In the genomic region with DNA sequence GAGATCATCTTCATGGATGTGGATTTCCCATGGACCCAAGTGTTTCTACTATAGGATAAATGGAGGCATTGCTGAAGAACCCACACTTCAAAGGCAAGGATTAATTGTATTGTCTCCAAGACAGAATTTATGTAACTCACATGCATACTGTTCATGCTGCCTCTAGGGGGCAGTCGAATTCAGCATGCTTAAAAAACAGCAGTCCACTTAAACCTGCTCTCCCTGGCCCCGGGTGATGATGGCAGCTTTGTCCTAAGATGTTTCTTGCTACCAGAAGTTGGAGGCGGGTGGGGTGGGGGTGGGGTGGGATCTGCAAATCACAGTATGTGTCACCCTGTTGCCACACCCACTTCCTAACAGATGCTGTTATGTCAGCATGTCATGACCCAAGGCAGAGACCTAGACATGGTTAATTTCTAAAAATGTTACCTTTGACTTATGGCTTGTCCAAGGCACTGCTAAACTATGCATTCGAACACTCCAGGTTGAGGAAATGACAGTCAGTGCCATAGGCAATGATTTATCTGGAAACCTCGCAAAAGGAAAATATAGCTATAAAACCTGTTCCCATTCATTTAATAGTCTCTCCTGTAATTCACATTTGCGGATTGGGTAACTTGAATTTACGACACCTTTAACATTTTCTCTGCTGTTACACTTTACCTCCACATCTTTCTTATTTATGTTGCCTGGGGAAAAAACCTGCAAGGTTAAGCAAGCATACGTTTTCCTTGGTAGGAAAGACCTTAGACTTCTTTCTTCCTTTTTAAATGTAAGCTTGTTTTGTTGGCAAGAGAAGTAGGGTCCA, we compare ENCODE assay signal across 8 mouse cellular contexts.
DNase-seq lines count a peak whose midpoint lies in the region; TF ChIP-seq lines count a peak whose summit lies in the region.
"Had no signal": no experiment of that assay in that cellular context is flagged by ENCODE, and none has a peak within 500 bp of the region (broad histone marks: within the 10 kb centered on the region; RNA-seq: fewer than 3 reads in every experiment).

No protein-coding gene starts in this region.

- H3K27ac ChIP-seq in kidney, adult 2 months (ENCODE audit: insufficient read depth, low read depth, low read length), result no peak overlapping the region
- H3K27ac ChIP-seq in MEL (ENCODE audit: control insufficient read depth, low read depth, low read length), result no peak overlapping the region

- no peak for TF ChIP-seq RAD21 in MEL (IDR thresholded peaks at IDR 0.05; ENCODE audit: low read depth, low read length)

- 49% methylated on average over 8 of the region's 8 CpGs for WGBS in kidney, adult 2 months

- H3K9me3 ChIP-seq in MEL (replicated peaks; ENCODE audit: insufficient read depth, low read length), result no peaks in the 10 kb centered on the region

- no peak for TF ChIP-seq EP300 in MEL (IDR thresholded peaks at IDR 0.05; ENCODE audit: low read depth in 1 of 2, low read length in 2 of 2)

- peak; percentile 43 for TF ChIP-seq CTCF in kidney, adult 2 months (conservative IDR thresholded peaks at IDR 0.05; ENCODE audit: insufficient read depth, insufficient read length, low read depth, low read length)
- peak in 1 of 3 experiments; percentile 17; a peak in 2 of 6 replicates for TF ChIP-seq CTCF in MEL (IDR thresholded peaks at IDR 0.05 in 2 of 3, conservative IDR thresholded peaks at IDR 0.05 in 1 of 3; ENCODE audit: control insufficient read depth in 1 of 3, insufficient read depth in 1 of 3, low read depth in 2 of 3, low read length in 3 of 3, poor library complexity in 1 of 3, severe bottlenecking in 1 of 3)

- DNase-seq in kidney, adult 2 months, result peak; percentile 9
- DNase-seq in kidney, adult 8-10 months, result no peak
- DNase-seq in MEL (ENCODE audit: low read depth, low spot score), result peak; percentile 4
- peak; percentile 66 for DNase-seq in brain, adult 2 months (ENCODE audit: low read depth, low spot score)
- peak; percentile 7 for DNase-seq in kidney, postnatal 14 days
- DNase-seq in spleen, postnatal 4 days (ENCODE audit: low spot score in 2 of 2), result no peak
- no peak for DNase-seq in layer of hippocampus, postnatal 25 days (ENCODE audit: extremely low spot score in 1 of 2, low spot score in 1 of 2)

- no peaks in the 10 kb centered on the region for H3K4me1 ChIP-seq in kidney, adult 2 months (ENCODE audit: control insufficient read depth, insufficient read depth, low read length)
- no peaks in the 10 kb centered on the region for H3K4me1 ChIP-seq in MEL (ENCODE audit: control insufficient read depth in 1 of 2, insufficient read depth in 2 of 2, low read length in 2 of 2)

- H3K9ac ChIP-seq in MEL (ENCODE audit: control insufficient read depth, low read depth, low read length, poor library complexity, severe bottlenecking), result no peak overlapping the region

- no peaks in the 10 kb centered on the region for H3K36me3 ChIP-seq in kidney, adult 2 months (ENCODE audit: control insufficient read depth, insufficient read depth, low read length)
- H3K36me3 ChIP-seq in MEL (ENCODE audit: control insufficient read depth in 1 of 2, insufficient read depth in 2 of 2, low read length in 2 of 2), result no peaks in the 10 kb centered on the region

- H3K4me3 ChIP-seq in kidney, adult 2 months (ENCODE audit: insufficient read depth, low read depth, low read length), result no peak overlapping the region
- no peak overlapping the region for H3K4me3 ChIP-seq in MEL (ENCODE audit: control insufficient read depth in 1 of 2, insufficient read depth in 1 of 2, low read depth in 2 of 2, low read length in 2 of 2)
- H3K4me3 ChIP-seq: erythroblast, embryonic 14.5 days had no signal

- TF ChIP-seq POLR2A in kidney, adult 2 months (IDR thresholded peaks at IDR 0.05; ENCODE audit: low read depth, low read length), result no peak
- TF ChIP-seq POLR2A in MEL (IDR thresholded peaks at IDR 0.05; ENCODE audit: control insufficient read depth in 1 of 2, insufficient read depth in 1 of 2, low read depth in 1 of 2, low read length in 2 of 2, poor library complexity in 1 of 2), result no peak

- H3K27me3 ChIP-seq in kidney, adult 2 months (replicated peaks; ENCODE audit: control insufficient read depth, insufficient read depth, low read length), result no peaks in the 10 kb centered on the region
- H3K27me3 ChIP-seq in MEL (ENCODE audit: control insufficient read depth in 1 of 2, insufficient read depth in 2 of 2, low read length in 2 of 2), result no peaks in the 10 kb centered on the region

- H3K79me2 ChIP-seq in MEL (ENCODE audit: control insufficient read depth, insufficient read depth, low read length, poor library complexity), result no peaks in the 10 kb centered on the region

TF ChIP-seq in MEL, 35 proteins besides CTCF, POLR2A, EP300 and RAD21:
- TF ChIP-seq TCF12 (IDR thresholded peaks at IDR 0.05; ENCODE audit: low read depth, low read length) (no peak), MYC (IDR thresholded peaks at IDR 0.05; ENCODE audit: low read depth, low read length) (no peak), ZC3H11A (IDR thresholded peaks at IDR 0.05; ENCODE audit: low read depth, low read length) (no peak), E2F4 (IDR thresholded peaks at IDR 0.05; ENCODE audit: borderline replicate concordance, low read depth, low read length) (no peak), MAX (IDR thresholded peaks at IDR 0.05; ENCODE audit: low read length) (no peak), TBP (IDR thresholded peaks at IDR 0.05; ENCODE audit: low read depth, low read length) (no peak), ELF1 (IDR thresholded peaks at IDR 0.05; ENCODE audit: low read depth, low read length) (no peak), CHD1 (IDR thresholded peaks at IDR 0.05; ENCODE audit: low read depth, low read length) (no peak), ZMIZ1 (IDR thresholded peaks at IDR 0.05; ENCODE audit: low read depth, low read length) (no peak), ETS1 (IDR thresholded peaks at IDR 0.05; ENCODE audit: low read depth, low read length) (no peak), MEF2A (IDR thresholded peaks at IDR 0.05; ENCODE audit: extremely low read depth, insufficient replicate concordance, low read depth, low read length, poor library complexity, severe bottlenecking) (no peak), RCOR1 (IDR thresholded peaks at IDR 0.05; ENCODE audit: low read depth, low read length) (no peak), MAFK (IDR thresholded peaks at IDR 0.05; ENCODE audit: borderline replicate concordance, low read depth, low read length) (no peak)

Comparison
In these comparisons a context has a peak if more than half of its experiments do, and no peak if none do; other contexts are left out.
1. DNase-seq: peak in kidney, adult 2 months (single experiment), MEL (single experiment), brain, adult 2 months (single experiment) and kidney, postnatal 14 days (single experiment); none in kidney, adult 8-10 months (0 of 2), spleen, postnatal 4 days (0 of 2) and layer of hippocampus, postnatal 25 days (0 of 2).